Mouse (Mus musculus) liver, adult 2 months (tissue): Measurements from ENCODE around the gene Pcolce2. TPM values are rescaled to one million over a fixed set of nuclear protein-coding genes. Genes with fewer than 3 reads are reported as not detected.

Experiments
- DNase-seq: peaks from one replicate; pipeline ENCODE4 v3.0.0-alpha.2; 2011; ENCODE audit warnings: low read depth, low spot score; ENCODE audit errors: extremely low read depth
- H3K27ac ChIP-seq: fragments of 200-500 bp; replicated peaks from 2 replicates; pipeline ENCODE4 v1.5.1; 2012; ENCODE audit warnings: low read depth, mild to moderate bottlenecking, control low read depth, inconsistent platforms, low read length; ENCODE audit not compliant: insufficient read depth
- H3K27me3 ChIP-seq: fragments of 200-500 bp; 2 replicates; pipeline ENCODE4 v1.6.1; 2012; ENCODE audit warnings: mild to moderate bottlenecking, moderate library complexity, low read length, inconsistent platforms; ENCODE audit not compliant: control insufficient read depth, insufficient read depth
- H3K36me3 ChIP-seq: fragments of 200-500 bp; 2 replicates; pipeline ENCODE4 v1.6.1; 2012; ENCODE audit warnings: low read length, inconsistent platforms; ENCODE audit not compliant: control insufficient read depth, insufficient read depth
- H3K4me1 ChIP-seq: fragments of 200-500 bp; 2 replicates; pipeline ENCODE4 v1.6.1; 2011; ENCODE audit warnings: low read length; ENCODE audit not compliant: control insufficient read depth, insufficient read depth
- H3K4me3 ChIP-seq: fragments of 200-500 bp; 2 replicates; pipeline ENCODE4 v1.5.1; 2011; ENCODE audit warnings: low read depth, mild to moderate bottlenecking, control low read depth, low read length, moderate library complexity; ENCODE audit not compliant: insufficient read depth
- H3K79me2 ChIP-seq: fragments of 200-500 bp; 2 replicates; pipeline ENCODE4 v1.6.1; 2012; ENCODE audit warnings: inconsistent platforms, mild to moderate bottlenecking, low read length, moderate library complexity; ENCODE audit not compliant: control insufficient read depth, insufficient read depth
- H3K9ac ChIP-seq: fragments of 200-500 bp; 2 replicates; pipeline ENCODE4 v1.6.1; 2012; ENCODE audit warnings: low read depth, mild to moderate bottlenecking, control low read depth, inconsistent platforms, low read length
- CTCF ChIP-seq: fragments of 200-500 bp; IDR thresholded peaks from 2 replicates; pipeline ENCODE4 v1.5.1; 2011; ENCODE audit warnings: low read depth, low read length, control low read depth
- POLR2A ChIP-seq: fragments of 200-500 bp; IDR thresholded peaks from 2 replicates; pipeline ENCODE4 v1.6.1; 2011; ENCODE audit warnings: low read length, control low read depth; ENCODE audit not compliant: insufficient read depth; ENCODE audit errors: extremely low read depth
- whole genome bisulfite sequencing: fragments of 180-500 bp; shearing (Covaris S2); methylation state at CpG from one replicate; pipeline ENCODE4 v1.1.7; 2018; 5-methylcytosine and 5-hydroxymethylcytosine counted together
- polyA plus RNA-seq: library from polyadenylated mRNA; depleted of rRNA; stranded (reverse); fragments of >200 nt; gene quantifications from 2 replicates; pipeline ENCODE4 v1.2.3, GENCODE M21; 2012
- total RNA-seq: library from RNA; depleted of rRNA; stranded (reverse); fragments of >200 nt; gene quantifications from 2 replicates; pipeline ENCODE4 v1.2.3, GENCODE M21; 2014

The Pcolce2 gene
- total and polyA plus RNA-seq, 2 experiments, result 0.27 to 1.3 TPM

DNA sequence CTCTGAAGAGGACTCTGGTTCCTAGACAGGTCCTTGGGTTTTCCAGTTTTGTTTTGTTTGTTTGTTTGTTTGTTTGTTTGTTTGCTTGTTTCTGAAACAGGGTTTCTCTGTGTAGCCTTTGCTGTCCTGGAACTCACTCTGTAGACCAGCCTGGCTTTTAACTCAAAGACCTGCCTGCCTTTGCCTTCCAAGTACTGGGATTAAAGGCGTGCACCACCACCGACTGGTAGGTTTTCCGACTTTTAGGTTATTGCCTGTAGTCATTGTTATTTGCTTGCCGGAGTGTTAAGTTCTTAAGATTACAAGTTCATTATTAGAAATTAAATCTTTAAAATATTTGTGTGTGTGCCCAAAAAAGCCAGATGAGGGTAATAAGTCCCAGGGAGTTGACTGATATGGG is 1.0 kb upstream of the Pcolce2 start:
- WGBS, result 90% methylated on average over 4 of the region's 4 CpGs
- no peak overlapping the region for H3K27ac ChIP-seq
- DNase-seq, result no peak
- 0 out of 2 replicates have a peak, but pooled peaks cover 4% of the 10 kb centered on the region for H3K27me3 ChIP-seq
- H3K4me3 ChIP-seq, result no peak overlapping the region
- no peaks in the 10 kb centered on the region for H3K79me2 ChIP-seq
- peaks cover 2% of the 10 kb centered on the region; the same call in 1 of the 2 replicates for H3K4me1 ChIP-seq
- no peak overlapping the region for H3K9ac ChIP-seq
- TF ChIP-seq CTCF (no peak), POLR2A (no peak)
- H3K36me3 ChIP-seq, result no peaks in the 10 kb centered on the region

DNA sequence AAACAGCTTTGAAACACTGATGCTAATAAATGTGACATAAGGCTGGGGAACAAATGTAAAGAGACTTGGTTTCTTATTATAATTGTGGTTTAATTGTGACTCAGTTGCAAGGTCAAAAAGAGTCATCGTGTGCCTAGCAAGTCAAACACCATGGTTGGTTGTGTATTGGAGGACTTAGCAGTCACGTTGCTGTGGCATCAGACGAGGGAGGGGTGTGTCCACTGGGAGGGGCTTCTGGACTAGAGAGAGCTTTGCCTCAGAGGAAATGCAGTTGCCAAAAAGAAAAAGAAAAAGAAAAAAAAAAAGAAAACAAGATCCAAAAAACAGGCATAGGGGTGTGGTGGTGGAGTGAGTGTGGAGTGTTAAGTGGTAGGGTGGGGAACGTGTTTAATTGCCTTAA is 2.5 kb downstream of the Pcolce2 start:
- H3K9ac ChIP-seq, result no peak overlapping the region
- H3K4me1 ChIP-seq, result peaks cover 2% of the 10 kb centered on the region; the same call in 1 of the 2 replicates
- 0 out of 2 replicates have a peak, but pooled peaks cover 4% of the 10 kb centered on the region for H3K27me3 ChIP-seq
- H3K27ac ChIP-seq, result no peak overlapping the region
- no peak overlapping the region for H3K4me3 ChIP-seq
- no peak for DNase-seq
- 61% methylated on average over 4 of the region's 4 CpGs for WGBS
- no peaks in the 10 kb centered on the region for H3K79me2 ChIP-seq
- no peaks in the 10 kb centered on the region for H3K36me3 ChIP-seq
- TF ChIP-seq POLR2A (no peak), CTCF (no peak)

DNA sequence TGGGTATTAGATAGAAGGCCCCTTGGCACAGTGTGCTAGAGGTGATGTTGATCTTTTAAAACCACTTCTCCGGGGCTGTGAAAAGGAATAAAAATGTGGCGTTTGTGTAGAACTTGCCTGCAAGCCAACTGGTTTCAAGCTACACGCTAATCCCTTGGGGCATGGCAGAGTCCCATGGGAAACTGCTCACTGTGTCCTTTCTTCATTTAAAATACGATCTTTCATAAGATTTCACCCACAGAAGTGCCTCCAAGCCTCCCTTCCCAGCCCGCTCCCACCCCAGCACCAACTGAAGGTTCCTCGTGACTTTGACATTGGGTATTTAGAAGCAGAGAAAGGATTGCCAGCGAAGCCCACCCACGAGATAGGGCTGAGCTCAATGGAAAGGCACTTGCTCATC is 8.5 kb downstream of the Pcolce2 start:
- TF ChIP-seq POLR2A (no peak), CTCF (no peak)
- Histone ChIP-seq H3K27ac (no peak overlapping the region), H3K9ac (no peak overlapping the region), H3K4me3 (no peak overlapping the region), H3K36me3 (no peaks in the 10 kb centered on the region), H3K27me3 (no peaks in the 10 kb centered on the region), H3K4me1 (no peaks in the 10 kb centered on the region), H3K79me2 (no peaks in the 10 kb centered on the region)
- DNase-seq, result no peak
- WGBS, result 94% methylated on average over 8 of the region's 8 CpGs

DNA sequence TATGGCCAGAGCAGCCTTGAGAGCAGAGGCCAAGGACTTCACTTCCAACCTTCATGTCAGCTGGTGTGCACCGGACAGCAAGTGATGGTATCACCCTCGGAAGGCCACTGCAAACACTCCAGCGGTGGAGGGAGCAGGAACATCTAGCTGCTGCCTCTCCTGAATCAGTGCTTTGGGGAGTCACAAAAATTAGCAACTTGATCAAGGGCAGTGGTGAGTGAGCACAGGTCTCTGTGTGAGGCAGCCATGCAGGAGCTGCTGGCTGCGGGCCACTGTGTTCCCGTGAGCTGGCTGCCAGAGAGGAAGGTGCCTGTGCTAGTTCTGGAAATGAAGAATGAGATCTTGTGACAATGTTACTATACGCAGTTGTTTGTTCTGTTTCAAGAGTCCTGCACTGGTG is 16.0 kb downstream of the Pcolce2 start:
- Histone ChIP-seq H3K79me2 (no peaks in the 10 kb centered on the region), H3K27ac (no peak overlapping the region), H3K9ac (no peak overlapping the region), H3K4me3 (no peak overlapping the region), H3K4me1 (no peaks in the 10 kb centered on the region), H3K36me3 (no peaks in the 10 kb centered on the region), H3K27me3 (no peaks in the 10 kb centered on the region)
- DNase-seq, result no peak
- 87% methylated on average over 6 of the region's 6 CpGs for WGBS
- TF ChIP-seq POLR2A, result no peak
- no peak for TF ChIP-seq CTCF

DNA sequence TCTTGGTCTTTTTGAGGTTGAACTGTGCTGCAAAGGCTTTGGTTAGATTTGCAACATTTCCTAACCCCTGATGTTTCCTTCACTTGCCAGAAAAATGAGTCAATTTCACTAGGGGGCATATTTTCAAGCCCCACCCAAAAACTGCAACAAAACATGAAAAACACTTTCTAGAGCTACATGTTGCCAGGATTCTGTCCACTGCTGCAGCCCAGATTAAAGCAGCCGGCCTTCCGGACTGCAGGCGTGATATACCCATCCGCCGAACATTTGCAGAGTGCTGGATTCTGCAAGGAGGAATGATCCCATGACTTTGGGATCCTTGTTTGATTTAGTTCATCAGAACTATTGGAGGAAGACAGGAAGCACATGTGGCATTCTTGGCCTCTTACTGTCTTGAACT is 17.0 kb downstream of the Pcolce2 start:
- no peak for TF ChIP-seq POLR2A
- no peak for TF ChIP-seq CTCF
- Histone ChIP-seq H3K9ac (no peak overlapping the region), H3K27me3 (no peaks in the 10 kb centered on the region), H3K4me1 (no peaks in the 10 kb centered on the region), H3K79me2 (no peaks in the 10 kb centered on the region), H3K4me3 (no peak overlapping the region), H3K36me3 (no peaks in the 10 kb centered on the region), H3K27ac (no peak overlapping the region)
- no peak for DNase-seq
- WGBS, result 91% methylated on average over 5 of the region's 5 CpGs

DNA sequence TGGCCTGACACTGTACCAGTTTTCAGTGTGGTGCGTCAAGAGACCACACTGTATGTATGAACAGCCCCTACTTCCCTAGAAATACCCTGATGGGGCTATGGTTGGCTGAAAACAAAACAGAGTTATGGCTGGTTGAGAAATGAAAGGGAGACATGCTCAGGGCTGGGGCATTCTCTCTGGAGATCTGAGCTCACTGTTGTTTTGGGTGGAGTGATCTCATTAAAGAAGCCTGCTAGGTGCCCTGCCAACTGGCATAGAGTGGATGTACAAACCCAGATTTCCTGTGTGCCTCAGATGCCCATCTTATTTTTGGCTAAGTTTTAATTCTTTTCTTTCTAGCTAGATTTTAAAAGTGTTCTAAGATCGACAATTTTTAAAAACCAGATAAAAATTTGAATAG is 20.5 kb downstream of the Pcolce2 start:
- Histone ChIP-seq H3K27ac (no peak overlapping the region), H3K4me3 (no peak overlapping the region), H3K27me3 (no peaks in the 10 kb centered on the region), H3K36me3 (no peaks in the 10 kb centered on the region), H3K79me2 (no peaks in the 10 kb centered on the region), H3K9ac (no peak overlapping the region), H3K4me1 (no peaks in the 10 kb centered on the region)
- 89% methylated on average over 2 of the region's 2 CpGs for WGBS
- no peak for DNase-seq
- TF ChIP-seq POLR2A (no peak), CTCF (no peak)
